In genomic region chrX:141175353-141175752, GRCm38 (mm10) we compare ENCODE assay signal across 8 mouse cellular contexts.
A peak's percentile ranks its signal among the peaks of the same experiment; 100 is the strongest.
DNase-seq lines count a peak whose midpoint lies in the region; ATAC-seq and TF ChIP-seq lines count a peak whose summit lies in the region.

No protein-coding gene starts in this region.

- TF ChIP-seq CTCF in brain, embryonic 14.5 days (IDR thresholded peaks at IDR 0.05; ENCODE audit: borderline replicate concordance, extremely low read depth, insufficient read depth, insufficient read length) = peak; percentile 60; the same call in 1 of the 2 replicates

- peak; percentile 6 for DNase-seq in cerebellum, adult 11 months
- peak; percentile 11 to 15 for DNase-seq in left cerebral cortex, postnatal 10 days (ENCODE audit: extremely low spot score in 1 of 2, low spot score in 2 of 2)
- DNase-seq in left cerebral cortex, postnatal 36 days (ENCODE audit: low spot score in 2 of 2) = no peak
- DNase-seq in brain, embryonic 14.5 days (ENCODE audit: low read depth) = peak; percentile 69
- DNase-seq in hindlimb bud, embryonic 11.5 days (ENCODE audit: extremely low spot score, low read depth, low spot score) = peak; percentile 30
- no peak for DNase-seq in urinary bladder, postnatal 4 days (ENCODE audit: low spot score in 2 of 2)

- H3ac ChIP-seq in myocyte (ENCODE audit: control insufficient read depth, insufficient read length) = no peak overlapping the region

- no peaks in the 10 kb centered on the region for H3K79me2 ChIP-seq in myocyte (ENCODE audit: control insufficient read depth, insufficient read depth)

- H3K36me3 ChIP-seq in myocyte (ENCODE audit: control insufficient read depth, insufficient read depth) = no peaks in the 10 kb centered on the region

- H3K4me2 ChIP-seq in myocyte (ENCODE audit: low read depth) = peak overlapping the region; percentile 48

- TF ChIP-seq POLR2A in brain, embryonic 14.5 days (IDR thresholded peaks at IDR 0.05; ENCODE audit: borderline replicate concordance, extremely low read depth, insufficient read depth, insufficient read length, poor library complexity, severe bottlenecking) = no peak
- no peak for TF ChIP-seq POLR2A in myocyte (IDR thresholded peaks at IDR 0.05; ENCODE audit: insufficient read length, low read depth)

- no peaks in the 10 kb centered on the region for H3K27me3 ChIP-seq in myocyte (ENCODE audit: control insufficient read depth, insufficient read depth, insufficient read length)

- intact Hi-C loops in left cerebral cortex, postnatal 10 days (cut with DNase I) = no loop called here
- intact Hi-C loops in left cerebral cortex, postnatal 36 days (cut with DNase I) = no loop called here

- no peak for ATAC-seq in cerebellum, adult (ENCODE audit: insufficient number of reproducible peaks, low FRiP score, low TSS enrichment)

- no peak overlapping the region for H3K4me3 ChIP-seq in myocyte

TF ChIP-seq in myocyte, 11 proteins besides CTCF, POLR2A, EP300 and RAD21:
- TF ChIP-seq E2F4 (IDR thresholded peaks at IDR 0.05; ENCODE audit: insufficient read depth) = no peak
- TF ChIP-seq POLR2AphosphoS2 (IDR thresholded peaks at IDR 0.05; ENCODE audit: insufficient read length, low read depth) = no peak
- no peak for TF ChIP-seq MYOG (IDR thresholded peaks at IDR 0.05; ENCODE audit: control insufficient read depth in 1 of 3, insufficient read depth in 1 of 3, insufficient read length in 2 of 3, low read depth in 2 of 3)
- no peak for TF ChIP-seq MAX (IDR thresholded peaks at IDR 0.05; ENCODE audit: low read depth)
TF ChIP-seq in myocyte: peak in this region for 0.

Comparison
In these comparisons a context has a peak if more than half of its experiments do, and no peak if none do; other contexts are left out.
1. DNase-seq: peak in cerebellum, adult 11 months (single experiment), left cerebral cortex, postnatal 10 days (2 of 2), brain, embryonic 14.5 days (single experiment) and hindlimb bud, embryonic 11.5 days (single experiment); none in left cerebral cortex, postnatal 36 days (0 of 2) and urinary bladder, postnatal 4 days (0 of 2).